Mouse (Mus musculus): ENCODE measurements at regions not wholly inside any gene's neighbourhood (a gene's known extent, or its start where the extent isn't known, plus 50 kb on each side); places are given as distances from the start of the nearest gene placed in this dataset.

DNA sequence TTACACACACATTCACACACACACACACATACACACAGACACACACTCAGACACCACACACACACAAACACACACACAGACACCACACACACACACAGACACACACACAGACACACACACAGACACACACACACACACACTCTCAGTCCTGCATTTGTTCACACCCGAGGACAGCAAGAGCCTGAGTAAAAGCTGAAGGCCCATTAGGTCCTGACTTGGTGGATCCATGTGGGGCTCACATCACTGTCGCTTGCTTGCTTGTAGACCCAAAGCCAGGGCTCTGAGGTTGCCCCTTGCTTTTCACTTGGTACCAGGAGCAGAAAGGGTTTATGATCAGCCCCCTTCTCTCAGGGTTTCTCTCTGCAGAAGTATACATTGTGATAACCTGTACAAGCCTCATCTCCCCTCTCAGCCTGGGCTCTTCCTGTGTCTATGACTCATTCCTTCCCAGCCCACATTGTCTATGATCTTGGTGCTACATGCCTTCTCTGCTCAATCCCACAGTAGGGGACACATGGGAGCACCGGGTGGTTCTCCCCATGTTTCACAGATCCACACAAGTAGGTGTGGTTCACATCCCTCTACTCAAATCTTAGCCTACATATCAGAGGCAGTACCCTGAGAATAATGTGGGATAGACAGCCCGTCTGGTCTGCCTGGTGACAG lies 378.8 kb downstream of the Fam19a5 start:
- TF ChIP-seq POLR2A (IDR thresholded peaks at IDR 0.05; ENCODE audit: borderline replicate concordance, control insufficient read depth, low read depth, low read length) = no peak
- no peak for TF ChIP-seq CTCF (IDR thresholded peaks at IDR 0.05; ENCODE audit: control insufficient read depth, insufficient read depth, low read length)

All from bone marrow, adult 2 months (tissue).